Mouse (Mus musculus): Measurements from ENCODE around the gene Inca1.

- TF ChIP-seq CHD2 (IDR thresholded peaks at IDR 0.05; ENCODE audit: low read length) (no peak), SMC3 (IDR thresholded peaks at IDR 0.05; ENCODE audit: low read depth, low read length) (no peak), CTCF (conservative IDR thresholded peaks at IDR 0.05 in 1 of 2, IDR thresholded peaks at IDR 0.05 in 1 of 2; ENCODE audit: low read depth in 2 of 2, low read length in 2 of 2) (no peak), RAD21 (IDR thresholded peaks at IDR 0.05; ENCODE audit: low read depth, low read length) (no peak), MEF2A (IDR thresholded peaks at IDR 0.05; ENCODE audit: borderline replicate concordance, low read depth, low read length) (no peak), POLR2A (IDR thresholded peaks at IDR 0.05; ENCODE audit: low read depth, low read length) (no peak), EP300 (IDR thresholded peaks at IDR 0.05; ENCODE audit: low read length) (no peak), USF2 (conservative IDR thresholded peaks at IDR 0.05; ENCODE audit: low read depth, low read length) (no peak), TCF12 (IDR thresholded peaks at IDR 0.05; ENCODE audit: low read depth, low read length) (no peak), TBP (conservative IDR thresholded peaks at IDR 0.05; ENCODE audit: low read depth, low read length) (no peak)
These were observed 61.2 kb downstream of the Inca1 start, which contains the start of gene Gp1ba for GRCm38 (mm10) chr11:70638714-70639278.
